Mouse (Mus musculus) spleen, adult 2 months (tissue): ENCODE measurements around the gene Gm21887.
"Not testable (repeated sequence)": the region's sequence is repeated elsewhere in the genome, so short reads cannot be mapped to it uniquely, and the experiment has no call there.

ENCODE experiments used
- CTCF ChIP-seq: fragments of 200-500 bp; IDR thresholded peaks from 2 replicates; pipeline ENCODE4 v1.5.1; 2011; ENCODE audit warnings: mild to moderate bottlenecking, inconsistent platforms; ENCODE audit not compliant: insufficient read depth, insufficient read length, insufficient replicate concordance; ENCODE audit errors: extremely low read depth
- POLR2A ChIP-seq: fragments of 200-500 bp; IDR thresholded peaks from 2 replicates; pipeline ENCODE4 v1.6.1; 2011; ENCODE audit warnings: low read depth, low read length, inconsistent platforms

DNA sequence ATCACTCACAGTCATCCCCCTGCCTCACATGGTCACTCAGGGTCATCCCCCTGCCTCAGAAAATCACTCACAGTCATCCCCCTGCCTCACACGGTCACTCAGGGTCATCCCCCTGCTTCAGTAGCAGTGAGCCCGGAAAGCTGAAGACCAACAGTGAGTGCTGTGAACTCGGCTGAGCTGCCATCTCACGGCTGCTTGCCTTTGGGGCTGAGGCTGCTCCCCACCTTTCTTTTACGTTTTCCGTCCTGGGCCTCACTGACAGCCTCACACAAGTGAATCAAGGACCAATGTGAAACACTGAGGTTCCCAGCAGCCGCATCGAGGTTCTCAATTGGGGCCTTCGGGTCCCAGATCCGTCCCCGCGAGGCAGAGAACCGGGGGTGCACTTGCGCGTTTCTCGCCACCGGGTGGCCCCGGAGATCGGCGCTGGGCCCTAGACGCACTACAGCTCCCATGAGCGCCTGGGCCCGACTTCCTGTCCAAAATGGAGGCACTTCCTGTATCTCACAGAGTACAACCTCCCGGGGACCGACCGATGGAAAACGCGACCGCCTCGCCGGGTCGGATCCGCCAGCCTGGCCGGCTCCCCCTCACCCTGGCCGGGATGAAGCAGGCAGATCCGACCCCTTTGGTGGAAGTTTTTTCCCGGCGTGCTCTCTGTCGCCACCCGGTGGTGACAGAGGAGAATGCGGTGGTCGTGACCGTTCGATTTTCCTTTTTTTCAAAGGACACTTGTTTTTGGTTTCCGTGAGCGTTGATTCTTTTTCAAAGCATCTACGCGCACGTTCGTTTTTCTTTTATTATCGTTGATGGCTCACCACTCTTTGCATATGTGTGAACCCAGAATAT, 22.7 kb upstream of the Gm21887 start:
- not testable (repeated sequence) for TF ChIP-seq CTCF, POLR2A
